Comparison of ENCODE assay signal across 18 mouse cellular contexts in the genomic region with DNA sequence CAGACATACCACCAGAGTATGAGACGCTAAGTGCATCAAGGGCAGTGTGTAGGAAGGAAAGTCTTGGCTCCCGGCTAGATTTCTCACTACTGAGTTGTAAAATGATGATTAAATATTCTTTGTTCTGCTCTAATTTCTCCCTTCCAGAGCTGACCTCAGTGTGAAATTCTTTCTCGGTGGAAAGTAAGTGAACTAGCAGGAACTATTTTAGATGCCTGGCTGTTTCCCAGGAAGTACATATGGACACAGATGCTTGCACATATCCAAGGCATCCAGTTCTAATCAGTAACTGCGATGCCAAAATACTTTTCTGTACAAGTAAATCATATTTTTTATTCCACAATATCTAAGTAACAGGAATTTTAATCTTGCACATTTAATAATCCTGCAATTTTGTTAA.
A peak's percentile ranks its signal among the peaks of the same experiment; 100 is the strongest.
DNase-seq lines count a peak whose midpoint lies in the region; ATAC-seq and TF ChIP-seq lines count a peak whose summit lies in the region.
"Had no signal": no experiment of that assay in that cellular context is flagged by ENCODE, and none has a peak within 500 bp of the region (broad histone marks: within the 10 kb centered on the region; RNA-seq: fewer than 3 reads in every experiment).

No protein-coding gene starts in this region.

- TF ChIP-seq POLR2A in brain, embryonic 14.5 days (IDR thresholded peaks at IDR 0.05; ENCODE audit: borderline replicate concordance, extremely low read depth, insufficient read depth, insufficient read length, poor library complexity, severe bottlenecking) = no peak

- DNase-seq in heart, postnatal 36 days = no peak
- DNase-seq in kidney, postnatal 10 days = peak; percentile 23
- no peak for DNase-seq in kidney, postnatal 36 days
- DNase-seq in brain, embryonic 14.5 days (ENCODE audit: low read depth) = peak; percentile 24
- DNase-seq in ovary, postnatal 10 days (ENCODE audit: low spot score) = no peak
- DNase-seq: adrenal gland, adult 2 months; gastrocnemius, postnatal 10 days; kidney, adult 18-20 months; lung, postnatal 4 days; thymus, adult 18-20 months had no signal

- H3K4me3 ChIP-seq in heart, embryonic 16.5 days (ENCODE audit: low read length) = no peak overlapping the region
- H3K4me3 ChIP-seq in stomach, embryonic 14.5 days (ENCODE audit: low read depth, low read length) = no peak overlapping the region
- no peak overlapping the region for H3K4me3 ChIP-seq in midbrain, embryonic 13.5 days (replicated peaks)
- H3K4me3 ChIP-seq: embryonic facial prominence, embryonic 15.5 days; layer of hippocampus, adult 2 months; midbrain, embryonic 10.5 days; neural tube, embryonic 15.5 days had no signal

- no peaks in the 10 kb centered on the region for H3K36me3 ChIP-seq in heart, embryonic 16.5 days (ENCODE audit: control insufficient read depth, insufficient read depth)
- no peaks in the 10 kb centered on the region for H3K36me3 ChIP-seq in stomach, embryonic 14.5 days (ENCODE audit: control insufficient read depth, insufficient read depth, low read length)
- no peaks in the 10 kb centered on the region for H3K36me3 ChIP-seq in midbrain, embryonic 13.5 days
- H3K36me3 ChIP-seq: embryonic facial prominence, embryonic 15.5 days; midbrain, embryonic 10.5 days; neural tube, embryonic 15.5 days had no signal

- H3K4me2 ChIP-seq in heart, embryonic 16.5 days (ENCODE audit: low read depth, low read length) = no peak overlapping the region
- H3K4me2 ChIP-seq in stomach, embryonic 14.5 days (replicated peaks; ENCODE audit: low read depth, low read length) = no peak overlapping the region
- H3K4me2 ChIP-seq in midbrain, embryonic 13.5 days (replicated peaks) = no peak overlapping the region
- H3K4me2 ChIP-seq: embryonic facial prominence, embryonic 15.5 days; hindbrain, embryonic 14.5 days; neural tube, embryonic 15.5 days had no signal

- peak overlapping the region; percentile 10; the same call in 1 of the 2 replicates for H3K27ac ChIP-seq in heart, embryonic 16.5 days (ENCODE audit: low read length)
- peak overlapping the region; percentile 44 for H3K27ac ChIP-seq in stomach, embryonic 14.5 days (ENCODE audit: low read length)
- no peak overlapping the region for H3K27ac ChIP-seq in midbrain, embryonic 13.5 days
- H3K27ac ChIP-seq: embryonic facial prominence, embryonic 15.5 days; hindbrain, embryonic 14.5 days; layer of hippocampus, adult 2 months; midbrain, embryonic 10.5 days; neural tube, embryonic 15.5 days had no signal

- peaks cover 12% of the 10 kb centered on the region; the same call in 1 of the 2 replicates for H3K4me1 ChIP-seq in heart, embryonic 16.5 days (ENCODE audit: control insufficient read depth, insufficient read depth, low read length)
- H3K4me1 ChIP-seq in stomach, embryonic 14.5 days (ENCODE audit: control insufficient read depth, insufficient read depth, low read length) = peaks cover 7% of the 10 kb centered on the region
- no peaks in the 10 kb centered on the region for H3K4me1 ChIP-seq in midbrain, embryonic 13.5 days (replicated peaks)
- H3K4me1 ChIP-seq: embryonic facial prominence, embryonic 15.5 days; midbrain, embryonic 10.5 days; neural tube, embryonic 15.5 days had no signal

- no peaks in the 10 kb centered on the region for H3K27me3 ChIP-seq in heart, embryonic 16.5 days (ENCODE audit: control insufficient read depth, insufficient read depth, low read length)
- no peaks in the 10 kb centered on the region for H3K27me3 ChIP-seq in stomach, embryonic 14.5 days (ENCODE audit: control insufficient read depth, insufficient read depth, low read length)
- no peaks in the 10 kb centered on the region for H3K27me3 ChIP-seq in midbrain, embryonic 13.5 days
- H3K27me3 ChIP-seq: embryonic facial prominence, embryonic 15.5 days; neural tube, embryonic 15.5 days had no signal

- no peak; the same call in 1 of the 2 replicates for ATAC-seq in heart, embryonic 16.5 days (replicated peaks; ENCODE audit: extremely low read depth, insufficient read depth, low FRiP score)
- no peak for ATAC-seq in stomach, embryonic 14.5 days (ENCODE audit: insufficient number of reproducible peaks, insufficient read depth, low FRiP score, low read depth)
- ATAC-seq in midbrain, embryonic 13.5 days = no peak

- no peaks in the 10 kb centered on the region for H3K9me3 ChIP-seq in heart, embryonic 16.5 days (replicated peaks; ENCODE audit: control insufficient read depth, low read length)
- H3K9me3 ChIP-seq in stomach, embryonic 14.5 days (ENCODE audit: control insufficient read depth, low read depth, low read length) = no peaks in the 10 kb centered on the region
- no peaks in the 10 kb centered on the region for H3K9me3 ChIP-seq in midbrain, embryonic 13.5 days
- H3K9me3 ChIP-seq: embryonic facial prominence, embryonic 15.5 days; midbrain, embryonic 10.5 days; neural tube, embryonic 15.5 days had no signal

- WGBS in heart, embryonic 16.5 days = 40% methylated on average over 4 of the region's 4 CpGs
- 40% methylated on average over 4 of the region's 4 CpGs for WGBS in stomach, embryonic 14.5 days
- WGBS in midbrain, embryonic 13.5 days = 82% methylated on average over 4 of the region's 4 CpGs

- no peak overlapping the region for H3K9ac ChIP-seq in heart, embryonic 16.5 days (ENCODE audit: low read length)
- no peak overlapping the region for H3K9ac ChIP-seq in stomach, embryonic 14.5 days (replicated peaks; ENCODE audit: low read depth, low read length)
- no peak overlapping the region for H3K9ac ChIP-seq in midbrain, embryonic 13.5 days (replicated peaks)
- H3K9ac ChIP-seq: embryonic facial prominence, embryonic 15.5 days; hindbrain, embryonic 14.5 days; neural tube, embryonic 15.5 days had no signal

- TF ChIP-seq CTCF in brain, embryonic 14.5 days (IDR thresholded peaks at IDR 0.05; ENCODE audit: borderline replicate concordance, extremely low read depth, insufficient read depth, insufficient read length) = no peak

- intact Hi-C loops in heart, postnatal 36 days (cut with DNase I) = loop anchor here (2.0 kb wide), 1 partner anchor 13 kb away; no protein-coding TSS in a partner anchor

Comparison
In these comparisons a context has a peak if more than half of its experiments do, and no peak if none do; other contexts are left out.
1. DNase-seq: peak in kidney, postnatal 10 days (single experiment) and brain, embryonic 14.5 days (single experiment); none in heart, postnatal 36 days (0 of 2), kidney, postnatal 36 days (0 of 2) and ovary, postnatal 10 days (single experiment).